ENCODE assay signal across 8 mouse cellular contexts in genomic region chr15:99969765-99970164, GRCm38 (mm10). TPM values are rescaled to one million over a fixed set of nuclear protein-coding genes. Genes with fewer than 3 reads are reported as not detected.
DNase-seq lines count a peak whose midpoint lies in the region; ATAC-seq and TF ChIP-seq lines count a peak whose summit lies in the region.
"Not testable (repeated sequence)": the region's sequence is repeated elsewhere in the genome, so short reads cannot be mapped to it uniquely, and the experiment has no call there.

Gene Larp4, plus strand, starts transcription at chr15:99970065.

- not testable (repeated sequence) for TF ChIP-seq POLR2A in ES-Bruce4 (IDR thresholded peaks at IDR 0.05; ENCODE audit: insufficient read depth, low read length); cortical plate, adult 2 months (IDR thresholded peaks at IDR 0.05; ENCODE audit: extremely low read depth, insufficient read depth, low read length); kidney, adult 2 months (IDR thresholded peaks at IDR 0.05; ENCODE audit: low read depth, low read length); small intestine, adult 2 months (IDR thresholded peaks at IDR 0.05; ENCODE audit: low read depth, low read length)

- not testable (repeated sequence) for ATAC-seq in heart, postnatal 0 days (ENCODE audit: insufficient read depth, low read depth)

- not testable (repeated sequence) for TF ChIP-seq EP300 in ES-Bruce4 (IDR thresholded peaks at IDR 0.05; ENCODE audit: insufficient read depth, low read depth, low read length); heart, postnatal 0 days (IDR thresholded peaks at IDR 0.05; ENCODE audit: low read depth)

- 82% methylated on average over 6 of the region's 6 CpGs for WGBS in heart, postnatal 0 days
- WGBS in kidney, adult 2 months = 95% methylated on average over 6 of the region's 6 CpGs
- WGBS in macrophage (ENCODE audit: missing documents) = 92% methylated on average over 6 of the region's 6 CpGs
- 88% methylated on average over 6 of the region's 6 CpGs for WGBS in small intestine, adult 2 months

- intact Hi-C loops in gastrocnemius, adult 2 months (cut with DNase I) = loop anchor here (5.0 kb wide), 1 partner anchor 648 kb away; the partner anchor contains the start of gene Dazap2
- intact Hi-C loops in left cerebral cortex, postnatal 4 days (cut with DNase I) = not testable (repeated sequence)

- not testable (repeated sequence) for H3K9me3 ChIP-seq in ES-Bruce4 (replicated peaks; ENCODE audit: control insufficient read depth, insufficient read depth, low read length, poor library complexity, severe bottlenecking); heart, postnatal 0 days (replicated peaks; ENCODE audit: control insufficient read depth, low read length)

- not testable (repeated sequence) for TF ChIP-seq CTCF in ES-Bruce4 (IDR thresholded peaks at IDR 0.05; ENCODE audit: low read depth, low read length); cortical plate, adult 2 months (IDR thresholded peaks at IDR 0.05; ENCODE audit: extremely low read depth, insufficient read depth, low read length); gastrocnemius, adult 2 months (IDR thresholded peaks at IDR 0.05); heart, postnatal 0 days (IDR thresholded peaks at IDR 0.05; ENCODE audit: low read depth); kidney, adult 2 months (conservative IDR thresholded peaks at IDR 0.05; ENCODE audit: insufficient read depth, insufficient read length, low read depth, low read length); small intestine, adult 2 months (IDR thresholded peaks at IDR 0.05; ENCODE audit: extremely low read depth, insufficient read length, insufficient replicate concordance, low read depth, low read length)

- H3K79me2 ChIP-seq in macrophage (ENCODE audit: inconsistent target) = peaks cover 16% of the 10 kb centered on the region

- DNase-seq in gastrocnemius, adult 2 months; heart, postnatal 0 days (ENCODE audit: low spot score); kidney, adult 2 months; left cerebral cortex, postnatal 4 days: not testable (repeated sequence)

- not testable (repeated sequence) for H3K36me3 ChIP-seq in ES-Bruce4 (ENCODE audit: control insufficient read depth, insufficient read depth, low read length, poor library complexity, severe bottlenecking); heart, postnatal 0 days (replicated peaks; ENCODE audit: control insufficient read depth, insufficient read depth, low read length); kidney, adult 2 months (ENCODE audit: control insufficient read depth, insufficient read depth, low read length); macrophage (ENCODE audit: inconsistent target); small intestine, adult 2 months (ENCODE audit: control insufficient read depth, insufficient read depth, low read length)

- H3K4me2 ChIP-seq in heart, postnatal 0 days (ENCODE audit: low read depth, low read length) = not testable (repeated sequence)

- H3K4me1 ChIP-seq in ES-Bruce4 (ENCODE audit: control insufficient read depth, insufficient read depth, low read length); cortical plate, adult 2 months (ENCODE audit: control insufficient read depth, insufficient read depth, low read length); heart, postnatal 0 days (ENCODE audit: control insufficient read depth, insufficient read depth); kidney, adult 2 months (ENCODE audit: control insufficient read depth, insufficient read depth, low read length): not testable (repeated sequence)
- H3K4me1 ChIP-seq in small intestine, adult 2 months (ENCODE audit: control insufficient read depth, insufficient read depth, insufficient read length, low read length) = peaks cover 11% of the 10 kb centered on the region

- not testable (repeated sequence) for H3K27me3 ChIP-seq in ES-Bruce4 (ENCODE audit: control insufficient read depth, insufficient read depth, low read length, poor library complexity, severe bottlenecking); heart, postnatal 0 days (ENCODE audit: control insufficient read depth, insufficient read depth, low read length); kidney, adult 2 months (replicated peaks; ENCODE audit: control insufficient read depth, insufficient read depth, low read length); small intestine, adult 2 months (ENCODE audit: control insufficient read depth, insufficient read depth, low read length)

- not testable (repeated sequence) for H3K9ac ChIP-seq in ES-Bruce4 (ENCODE audit: low read depth, poor library complexity, severe bottlenecking); heart, postnatal 0 days (replicated peaks; ENCODE audit: low read depth, low read length)

- H3K4me3 ChIP-seq in ES-Bruce4 (ENCODE audit: low read depth, low read length); cortical plate, adult 2 months (ENCODE audit: insufficient read depth, low read length); heart, postnatal 0 days (ENCODE audit: low read depth, low read length); kidney, adult 2 months (ENCODE audit: insufficient read depth, low read depth, low read length); macrophage (ENCODE audit: inconsistent target); small intestine, adult 2 months (ENCODE audit: low read depth, low read length): not testable (repeated sequence)
- peak within 1 kb of the TSS; percentile 19; the same call in 1 of the 2 replicates for H3K4me3 ChIP-seq in gastrocnemius, adult 2 months

- not testable (repeated sequence) for H3K27ac ChIP-seq in ES-Bruce4 (ENCODE audit: insufficient read depth, low read length); cortical plate, adult 2 months (ENCODE audit: insufficient read depth, low read length); small intestine, adult 2 months (ENCODE audit: insufficient read depth, low read depth, low read length)
- peak within 1 kb of the TSS; percentile 61 for H3K27ac ChIP-seq in gastrocnemius, adult 2 months
- peak within 1 kb of the TSS; percentile 75 for H3K27ac ChIP-seq in heart, postnatal 0 days (ENCODE audit: low read depth)
- 0 out of 2 replicates have a peak within 1 kb of the TSS, but pooled peaks have one; percentile 28 for H3K27ac ChIP-seq in kidney, adult 2 months (ENCODE audit: insufficient read depth, low read depth, low read length)
- peak within 1 kb of the TSS; percentile 68 for H3K27ac ChIP-seq in macrophage

RNA-seq across cellular contexts. Expression of gene Larp4, which starts in this region (rescaled TPM):
- polyA plus RNA-seq in ES-Bruce4 (2011; ENCODE audit: insufficient read depth, insufficient read length, low read depth, missing spikeins) (130 and 144 TPM in 2 replicates), macrophage (2018) (26.4 to 45.5 TPM (median 32.7 TPM) in 3 replicates)
- 22.8 and 23.1 TPM in 2 replicates for polyA plus RNA-seq in cortical plate, adult 2 months (2012; rRNA removed)
- 10 to 100 TPM; 48.6 to 61.9 TPM for total RNA-seq in gastrocnemius, adult 2 months (2021)
- total RNA-seq in heart, postnatal 0 days (2014; rRNA removed; ENCODE audit: low replicate concordance) = 66.4 and 103 TPM in 2 replicates
- 24.0 and 28.2 TPM in 2 replicates for polyA plus RNA-seq in heart, postnatal 0 days (2015; fragmentation: Nextera tagmentation; extraction: Ambion mirVana)
- polyA plus RNA-seq in kidney, adult 2 months (2012; rRNA removed) = 43.4 and 63.3 TPM in 2 replicates
- total RNA-seq in left cerebral cortex, postnatal 4 days (2021) = 10 to 100 TPM; 47.3 to 51.7 TPM
- 100 to 1,000 TPM in 1 of 26 experiments, 10 to 100 TPM in 25; 37.1 to 113 (median 64.2) TPM for total RNA-seq in macrophage (2018; cell fraction: chromatin; rRNA removed)
- total RNA-seq in macrophage (2018; cell fraction: cytosol; rRNA removed) = 10 to 100 TPM; 38.3 to 67.2 (median 50.8) TPM
- total RNA-seq in macrophage (2018; cell fraction: nucleus; rRNA removed) = 100 to 1,000 TPM in 2 of 26 experiments, 10 to 100 TPM in 24; 34.5 to 117 (median 49.8) TPM
- polyA plus RNA-seq in small intestine, adult 2 months (2012; rRNA removed) = 25.9 and 30.7 TPM in 2 replicates
